Mouse (Mus musculus) liver, embryonic 14.5 days (tissue): ENCODE results near the gene Fbxo24. TPM values are rescaled to one million over a fixed set of nuclear protein-coding genes. Genes with fewer than 3 reads are reported as not detected.
A peak's percentile ranks its signal among the peaks of the same experiment; 100 is the strongest.

Experiments used
- ATAC-seq: fragments of 200-750 bp; cut with Nextera tagmentation; 2 replicates; pipeline ENCODE4 v1.8.0; 2017; ENCODE audit warnings: moderate number of reproducible peaks, mild to moderate bottlenecking, moderate library complexity; ENCODE audit not compliant: insufficient read depth
- DNase-seq, 3 experiments: peaks; one replicate each; pipeline ENCODE4 v3.0.0-alpha.2; 2012 to 2013; ENCODE audit warnings: low read depth in 3 of 3, low spot score in 3 of 3
- H3K27ac ChIP-seq: fragments of 300-500 bp; sonication (generic); 2 replicates; pipeline ENCODE4 v1.5.1; 2014; ENCODE audit warnings: moderate library complexity, mild to moderate bottlenecking, control low read depth, inconsistent platforms
- H3K27me3 ChIP-seq: fragments of 300-500 bp; sonication (generic); 2 replicates; pipeline ENCODE4 v1.6.1; 2014; ENCODE audit warnings: mild to moderate bottlenecking, low read length, moderate library complexity; ENCODE audit not compliant: control insufficient read depth, insufficient read depth
- H3K36me3 ChIP-seq: fragments of 300-500 bp; sonication (generic); replicated peaks from 2 replicates; pipeline ENCODE4 v1.6.1; 2014; ENCODE audit warnings: low read depth; ENCODE audit not compliant: control insufficient read depth, insufficient read depth
- H3K4me1 ChIP-seq, 2 experiments: fragments of 200-500 bp in 1 of 2; fragments of 300-500 bp in 1 of 2; sonication (generic) in 1 of 2; replicated peaks; 2 replicates each; pipeline ENCODE4 v1.6.1; 2012 to 2014; ENCODE audit warnings: antibody characterized with exemption in 1 of 2, inconsistent platforms in 1 of 2, low read length in 1 of 2; ENCODE audit not compliant: control insufficient read depth in 2 of 2, insufficient read depth in 2 of 2
- H3K4me2 ChIP-seq: fragments of 300-500 bp; sonication (generic); 2 replicates; pipeline ENCODE4 v1.6.1; 2014; ENCODE audit warnings: low read depth, mild to moderate bottlenecking, control low read depth, moderate library complexity
- H3K4me3 ChIP-seq, 2 experiments: fragments of 200-500 bp in 1 of 2; fragments of 300-500 bp in 1 of 2; sonication (generic) in 1 of 2; 2 replicates each; pipeline ENCODE4 v1.5.1; 2012 to 2014; ENCODE audit warnings: low read depth in 2 of 2, low read length in 2 of 2, mild to moderate bottlenecking in 2 of 2, control low read depth in 1 of 2, inconsistent platforms in 1 of 2, moderate library complexity in 1 of 2; ENCODE audit not compliant: insufficient read depth in 1 of 2
- H3K9ac ChIP-seq: fragments of 300-500 bp; sonication (generic); replicated peaks from 2 replicates; pipeline ENCODE4 v1.6.1; 2014; ENCODE audit warnings: mild to moderate bottlenecking, control low read depth, moderate library complexity
- H3K9me3 ChIP-seq: fragments of 300-500 bp; sonication (generic); 2 replicates; pipeline ENCODE4 v1.6.1; 2016; ENCODE audit warnings: low read length, mixed read lengths; ENCODE audit not compliant: control insufficient read depth
- CTCF ChIP-seq: IDR thresholded peaks from 2 replicates; pipeline ENCODE4 v1.5.1; 2016; ENCODE audit warnings: antibody characterized with exemption, low read depth, control low read depth
- EP300 ChIP-seq: IDR thresholded peaks from 2 replicates; pipeline ENCODE4 v1.6.1; 2016; ENCODE audit warnings: antibody characterized with exemption, low read depth
- WGBS: fragments of 180-500 bp; shearing (Covaris S2); extraction: QIAGEN DNeasy Blood & Tissue Kit; methylation state at CpG from one replicate; pipeline ENCODE4 v1.1.7; 2014; ENCODE audit not compliant: insufficient replicate concordance; 5-methylcytosine and 5-hydroxymethylcytosine counted together
- polyA plus RNA-seq, 2 experiments: library from polyadenylated mRNA; depleted of rRNA in 1 of 2; stranded (reverse) in 1 of 2; unstranded in 1 of 2; fragments of >200 nt; fragmentation: Nextera tagmentation in 1 of 2; extraction: Ambion mirVana in 1 of 2; gene quantifications; 2 replicates each; pipeline versions ENCODE4 v1.2.1 to v1.2.3; 2012 to 2014

The Fbxo24 gene
- polyA plus RNA-seq, 2 experiments = 0.02 to 0.05 TPM

DNA sequence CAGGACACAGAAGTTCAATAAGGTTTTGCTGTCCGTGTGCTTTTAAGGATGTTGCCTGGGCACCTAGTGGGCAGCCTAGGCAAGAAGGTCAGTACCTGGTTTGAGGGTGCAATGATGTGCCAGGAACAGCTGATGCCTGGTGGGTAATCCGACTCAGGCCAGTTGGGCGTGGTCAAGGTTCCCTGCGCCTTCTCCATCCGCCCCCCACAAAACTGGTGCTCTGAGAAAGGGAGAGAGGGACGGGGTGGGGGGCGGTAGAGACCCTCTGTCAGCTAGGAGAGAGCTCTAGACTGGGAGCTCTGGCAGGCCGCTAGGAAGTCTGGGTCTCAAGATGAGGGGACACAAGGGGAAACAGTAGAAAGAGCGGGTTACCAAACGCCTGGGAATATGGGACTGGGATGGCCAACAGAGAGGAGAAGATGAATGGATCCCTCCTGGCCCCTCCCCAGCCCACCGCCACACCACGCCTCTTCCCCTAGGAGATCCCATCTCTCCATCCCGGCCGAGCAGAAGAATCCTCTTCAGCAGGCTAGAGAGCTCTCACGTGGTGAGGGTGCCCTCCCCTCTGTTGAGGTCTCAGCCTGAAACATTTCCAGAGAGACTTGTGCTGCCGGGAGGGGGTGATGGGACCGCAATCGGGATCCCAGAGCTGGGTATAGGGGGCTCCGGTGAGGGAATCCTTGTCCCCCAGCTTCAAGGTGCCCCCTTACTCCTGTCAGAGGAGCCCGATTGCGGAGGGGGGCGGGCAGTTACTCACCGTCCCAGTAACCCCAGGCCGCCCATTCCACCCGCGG lies 20.7 kb downstream of the Fbxo24 start:
- Histone ChIP-seq H3K36me3 (no peaks in the 10 kb centered on the region), H3K27ac (no peak overlapping the region), H3K4me2 (no peak overlapping the region), H3K4me3 (no peak overlapping the region), H3K27me3 (no peaks in the 10 kb centered on the region), H3K9ac (no peak overlapping the region), H3K9me3 (no peaks in the 10 kb centered on the region), H3K4me1 (peaks cover 12 to 14% of the 10 kb centered on the region in 2 experiments)
- ATAC-seq (no peak), DNase-seq (no peak)
- no peak for TF ChIP-seq CTCF
- no peak for TF ChIP-seq EP300
- 36% methylated on average over 26 of the region's 26 CpGs for WGBS

DNA sequence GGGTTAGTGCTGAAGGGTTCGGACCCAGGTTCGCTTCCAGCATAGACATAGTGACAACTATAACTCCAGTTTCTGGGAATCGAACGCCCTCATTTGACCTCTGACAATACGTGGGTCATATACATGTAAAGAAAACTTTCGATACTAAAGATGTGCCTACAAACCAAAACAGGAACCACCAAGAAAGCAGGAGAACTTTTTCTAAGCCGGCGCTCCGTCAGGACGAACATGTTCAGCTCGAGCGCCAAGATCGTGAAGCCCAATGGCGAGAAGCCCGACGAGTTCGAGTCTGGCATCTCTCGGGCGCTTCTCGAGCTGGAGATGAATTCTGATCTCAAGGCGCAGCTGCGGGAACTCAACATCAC lies 27.5 kb downstream of the Fbxo24 start:
- no peak for ATAC-seq
- peak overlapping the region; percentile 99 for H3K4me2 ChIP-seq
- H3K27me3 ChIP-seq = no peaks in the 10 kb centered on the region
- peak overlapping the region; percentile 80 to 88 for H3K4me3 ChIP-seq
- TF ChIP-seq CTCF (no peak), EP300 (no peak)
- H3K9me3 ChIP-seq = no peaks in the 10 kb centered on the region
- peak overlapping the region; percentile 89 for H3K9ac ChIP-seq
- no peak for DNase-seq
- H3K36me3 ChIP-seq = no peaks in the 10 kb centered on the region
- peaks cover 35 to 45% of the 10 kb centered on the region in 2 experiments for H3K4me1 ChIP-seq
- WGBS = under 1% methylated on average over 22 of the region's 22 CpGs
- peak overlapping the region; percentile 92 for H3K27ac ChIP-seq

DNA sequence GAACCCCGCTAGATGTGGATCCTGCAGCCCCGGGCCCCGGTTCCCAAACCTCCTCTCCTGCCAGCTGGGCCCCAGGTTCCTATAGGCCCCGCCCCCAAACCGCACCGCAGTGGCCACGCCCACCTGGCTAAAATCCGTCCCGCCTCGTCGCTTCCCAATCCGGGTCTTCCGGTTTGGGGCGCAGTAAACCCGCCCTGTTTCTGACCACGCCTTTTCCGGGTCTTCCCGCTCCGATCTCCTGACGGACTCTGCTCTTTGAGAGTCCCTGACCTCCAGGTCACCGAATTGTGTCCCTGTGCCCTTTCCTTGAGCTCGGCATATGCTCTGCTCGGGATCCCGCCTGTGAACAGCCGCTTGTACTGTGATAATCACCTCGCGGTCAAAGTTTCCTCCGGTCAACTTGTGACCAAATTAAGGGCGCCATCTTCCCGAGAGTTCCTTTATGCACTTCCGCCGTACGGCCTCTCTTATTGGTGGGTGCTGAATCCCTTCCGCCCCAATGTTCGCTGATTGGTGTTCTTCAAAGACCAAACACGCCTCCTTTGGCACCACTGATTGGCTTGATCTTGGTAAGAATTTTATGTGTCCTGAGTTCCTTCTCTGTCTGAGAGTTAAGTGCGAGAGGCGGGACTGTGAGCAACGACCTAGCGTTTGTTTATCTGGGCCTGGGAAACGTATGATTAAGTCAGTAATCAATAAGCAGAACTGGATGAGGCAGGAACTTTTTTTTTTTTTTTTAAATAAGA lies 28.0 kb downstream of the Fbxo24 start, which contains the start of gene Mospd3:
Gene Mospd3, minus strand, starts transcription at position 440 of the 746 bp plus-strand sequence.
- no peaks in the 10 kb centered on the region for H3K36me3 ChIP-seq
- DNase-seq = peak; percentile 99
- under 1% methylated on average over 41 of the region's 41 CpGs for WGBS
- TF ChIP-seq CTCF = no peak; the same call in 1 of the 2 replicates
- TF ChIP-seq EP300 = no peak
- H3K4me1 ChIP-seq = peaks cover 31 to 46% of the 10 kb centered on the region in 2 experiments
- H3K9me3 ChIP-seq = no peaks in the 10 kb centered on the region
- peak within 1 kb of the TSS; percentile 99 for H3K4me2 ChIP-seq
- H3K9ac ChIP-seq = peak within 1 kb of the TSS; percentile 89
- H3K27me3 ChIP-seq = no peaks in the 10 kb centered on the region
- peak within 1 kb of the TSS; percentile 92 for H3K27ac ChIP-seq
- peak within 1 kb of the TSS; percentile 80 to 100 for H3K4me3 ChIP-seq
- ATAC-seq = peak; percentile 94

DNA sequence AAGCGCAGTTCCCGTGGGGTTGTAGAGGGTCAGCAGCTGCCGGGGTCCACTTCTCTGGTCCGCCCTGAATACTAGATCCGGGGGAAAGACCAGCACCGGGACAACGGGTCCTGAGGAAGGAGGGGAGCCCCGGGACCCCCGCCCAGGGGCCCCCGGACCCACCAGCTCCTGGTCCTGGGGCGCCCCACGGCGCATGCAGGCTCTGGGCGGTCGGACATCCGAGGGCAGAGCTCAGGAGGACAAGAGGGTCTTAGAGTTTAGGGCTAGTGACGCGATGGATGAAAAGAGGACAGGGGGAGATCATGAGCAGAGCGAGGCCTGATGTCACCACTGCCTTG lies 28.6 kb downstream of the Fbxo24 start:
- Histone ChIP-seq H3K27ac (peak overlapping the region; percentile 59), H3K9ac (peak overlapping the region; percentile 89), H3K4me1 (peaks cover 27 to 42% of the 10 kb centered on the region in 2 experiments), H3K36me3 (no peaks in the 10 kb centered on the region), H3K4me3 (peak overlapping the region; percentile 80 to 100), H3K27me3 (no peaks in the 10 kb centered on the region), H3K9me3 (no peaks in the 10 kb centered on the region), H3K4me2 (peak overlapping the region; percentile 99)
- TF ChIP-seq CTCF (0 out of 2 replicates have a peak, but pooled peaks have one; percentile 4), EP300 (no peak)
- WGBS = 1% methylated on average over 19 of the region's 19 CpGs
- DNase-seq = no peak
- peak; percentile 42 for ATAC-seq

DNA sequence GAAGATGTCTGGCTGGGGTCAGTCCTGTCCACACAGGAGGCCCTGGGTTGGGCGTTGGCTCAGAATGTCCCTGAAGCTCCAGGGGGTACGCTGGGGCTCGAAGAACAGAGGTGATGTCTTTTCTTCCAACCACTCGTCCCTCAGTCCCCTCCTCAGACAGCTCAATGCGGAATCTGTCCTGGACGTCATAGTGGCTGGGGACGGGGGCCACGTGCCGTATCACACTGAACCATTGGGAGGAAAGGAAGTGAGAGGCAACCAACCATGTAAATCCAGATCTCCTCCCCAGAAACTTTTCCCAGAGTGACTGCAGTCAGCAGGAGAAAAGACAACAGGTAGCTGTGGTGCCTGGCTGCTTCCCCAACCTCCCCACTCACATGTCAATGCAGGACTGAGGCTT lies 29.2 kb downstream of the Fbxo24 start:
- no peaks in the 10 kb centered on the region for H3K9me3 ChIP-seq
- peak overlapping the region; percentile 99 for H3K4me2 ChIP-seq
- no peaks in the 10 kb centered on the region for H3K36me3 ChIP-seq
- no peaks in the 10 kb centered on the region for H3K27me3 ChIP-seq
- peak overlapping the region; percentile 80 to 100 for H3K4me3 ChIP-seq
- peak overlapping the region; percentile 59 for H3K27ac ChIP-seq
- WGBS = 29% methylated on average over 9 of the region's 9 CpGs
- TF ChIP-seq CTCF (no peak), EP300 (no peak)
- no peak for ATAC-seq
- peak overlapping the region; percentile 89 for H3K9ac ChIP-seq
- H3K4me1 ChIP-seq = peaks cover 23 to 38% of the 10 kb centered on the region in 2 experiments
- DNase-seq = no peak
